18 mouse cellular contexts compared by ENCODE assay signal in genomic region chr12:100501261-100501660, GRCm38 (mm10). TPM values are rescaled to one million over a fixed set of nuclear protein-coding genes. Genes with fewer than 3 reads are reported as not detected.
DNase-seq lines count a peak whose midpoint lies in the region; ATAC-seq lines count a peak whose summit lies in the region.
"Had no signal": no experiment of that assay in that cellular context is flagged by ENCODE, and none has a peak within 500 bp of the region (broad histone marks: within the 10 kb centered on the region; RNA-seq: fewer than 3 reads in every experiment).

No protein-coding gene starts in this region.

- H3K4me1 ChIP-seq in kidney, embryonic 14.5 days (ENCODE audit: control insufficient read depth, insufficient read depth, low read length): 0 out of 2 replicates have a peak, but pooled peaks cover 5% of the 10 kb centered on the region
- H3K4me1 ChIP-seq in midbrain, embryonic 16.5 days (ENCODE audit: control insufficient read depth, insufficient read depth, low read length): no peaks in the 10 kb centered on the region
- H3K4me1 ChIP-seq: midbrain, embryonic 13.5 days had no signal

- H3K9me3 ChIP-seq in kidney, embryonic 14.5 days (ENCODE audit: control insufficient read depth, low read length): no peaks in the 10 kb centered on the region
- H3K9me3 ChIP-seq in midbrain, embryonic 16.5 days (replicated peaks; ENCODE audit: control insufficient read depth, low read length, poor library complexity, severe bottlenecking): no peaks in the 10 kb centered on the region
- H3K9me3 ChIP-seq: embryonic facial prominence, embryonic 12.5 days; forebrain, embryonic 12.5 days; G1E; hindbrain, embryonic 12.5 days; midbrain, embryonic 13.5 days; neural tube, embryonic 13.5 days had no signal

- H3K27ac ChIP-seq in kidney, embryonic 14.5 days (ENCODE audit: low read depth, low read length): no peak overlapping the region
- H3K27ac ChIP-seq in midbrain, embryonic 16.5 days (ENCODE audit: low read length): no peak overlapping the region
- H3K27ac ChIP-seq: embryonic facial prominence, embryonic 12.5 days; forebrain, embryonic 12.5 days; hindbrain, embryonic 12.5 days; liver, embryonic 14.5 days; midbrain, embryonic 13.5 days; neural tube, embryonic 13.5 days had no signal

- no peak overlapping the region for H3K4me3 ChIP-seq in kidney, embryonic 14.5 days (ENCODE audit: low read length)
- no peak overlapping the region for H3K4me3 ChIP-seq in midbrain, embryonic 16.5 days (ENCODE audit: low read depth, low read length)
- H3K4me3 ChIP-seq: embryonic facial prominence, embryonic 12.5 days; forebrain, embryonic 12.5 days; hindbrain, embryonic 12.5 days; midbrain, embryonic 13.5 days; neural tube, embryonic 13.5 days had no signal

- peak; percentile 47 to 54 for DNase-seq in spleen, postnatal 36 days (ENCODE audit: low spot score in 2 of 2)
- DNase-seq in spleen, adult 12 weeks (ENCODE audit: low spot score): no peak
- DNase-seq in natural killer cell, adult 2 months (ENCODE audit: low spot score in 2 of 2): peak; percentile 65 to 71
- no peak for DNase-seq in kidney, postnatal 4 days
- DNase-seq: cerebellum, adult 9-10 months; kidney, adult 2 months; right cerebral cortex, adult 18-20 months had no signal

- ATAC-seq in common myeloid progenitor, adult 5-6 weeks (replicated peaks; ENCODE audit: low read depth, poor library complexity, severe bottlenecking): peak; percentile 52
- no peak for ATAC-seq in kidney, embryonic 14.5 days (ENCODE audit: low FRiP score, low TSS enrichment)
- ATAC-seq in midbrain, embryonic 16.5 days: no peak
- ATAC-seq: midbrain, embryonic 13.5 days had no signal

- 74% methylated on average over 4 of the region's 4 CpGs for WGBS in kidney, embryonic 14.5 days
- 86% methylated on average over 4 of the region's 4 CpGs for WGBS in midbrain, embryonic 16.5 days

- no peak overlapping the region for H3K4me2 ChIP-seq in kidney, embryonic 14.5 days (replicated peaks; ENCODE audit: low read depth, low read length)
- H3K4me2 ChIP-seq in midbrain, embryonic 16.5 days (ENCODE audit: low read length): no peak overlapping the region
- H3K4me2 ChIP-seq: embryonic facial prominence, embryonic 12.5 days; forebrain, embryonic 12.5 days; heart, embryonic 11.5 days; hindbrain, embryonic 12.5 days; midbrain, embryonic 13.5 days; neural tube, embryonic 13.5 days had no signal

- no peak overlapping the region for H3K9ac ChIP-seq in kidney, embryonic 14.5 days (ENCODE audit: low read depth, low read length)
- no peak overlapping the region for H3K9ac ChIP-seq in midbrain, embryonic 16.5 days (ENCODE audit: low read depth, low read length)
- H3K9ac ChIP-seq: embryonic facial prominence, embryonic 12.5 days; forebrain, embryonic 12.5 days; hindbrain, embryonic 12.5 days; liver, embryonic 14.5 days; midbrain, embryonic 13.5 days; neural tube, embryonic 13.5 days had no signal

- H3K27me3 ChIP-seq in kidney, embryonic 14.5 days (ENCODE audit: control insufficient read depth, insufficient read depth, low read length): no peaks in the 10 kb centered on the region
- H3K27me3 ChIP-seq in midbrain, embryonic 16.5 days (ENCODE audit: control insufficient read depth, insufficient read depth, low read depth, low read length): no peaks in the 10 kb centered on the region
- H3K27me3 ChIP-seq: embryonic facial prominence, embryonic 12.5 days; forebrain, embryonic 12.5 days; hindbrain, embryonic 12.5 days; midbrain, embryonic 13.5 days; neural tube, embryonic 13.5 days had no signal

- peaks cover 25% of the 10 kb centered on the region for H3K36me3 ChIP-seq in kidney, embryonic 14.5 days (ENCODE audit: control insufficient read depth, insufficient read depth, low read length)
- peaks cover 14% of the 10 kb centered on the region for H3K36me3 ChIP-seq in midbrain, embryonic 16.5 days (ENCODE audit: control insufficient read depth, insufficient read depth, low read length)

RNA-seq across cellular contexts. Expression of gene Ttc7b, which starts 19.4 kb away (rescaled TPM):
- total RNA-seq in common myeloid progenitor, adult 5-6 weeks (2017): 17.8 and 18.0 TPM in 2 replicates
- polyA plus RNA-seq in kidney, embryonic 14.5 days (2014; fragmentation: Nextera tagmentation; extraction: Ambion mirVana): 6.2 and 7.6 TPM in 2 replicates
- 7.2 and 7.9 TPM in 2 replicates for polyA plus RNA-seq in midbrain, embryonic 16.5 days (2015; fragmentation: Nextera tagmentation; extraction: Ambion mirVana)

Comparison
In these comparisons a context has a peak if more than half of its experiments do, and no peak if none do; other contexts are left out.
1. DNase-seq: peak in spleen, postnatal 36 days (2 of 2) and natural killer cell, adult 2 months (2 of 2); none in spleen, adult 12 weeks (single experiment) and kidney, postnatal 4 days (0 of 2).